Mouse (Mus musculus): ENCODE measurements at regions not wholly inside any gene's neighbourhood (a gene's known extent, or its start where the extent isn't known, plus 50 kb on each side); places are given as distances from the start of the nearest gene placed in this dataset.

DNA sequence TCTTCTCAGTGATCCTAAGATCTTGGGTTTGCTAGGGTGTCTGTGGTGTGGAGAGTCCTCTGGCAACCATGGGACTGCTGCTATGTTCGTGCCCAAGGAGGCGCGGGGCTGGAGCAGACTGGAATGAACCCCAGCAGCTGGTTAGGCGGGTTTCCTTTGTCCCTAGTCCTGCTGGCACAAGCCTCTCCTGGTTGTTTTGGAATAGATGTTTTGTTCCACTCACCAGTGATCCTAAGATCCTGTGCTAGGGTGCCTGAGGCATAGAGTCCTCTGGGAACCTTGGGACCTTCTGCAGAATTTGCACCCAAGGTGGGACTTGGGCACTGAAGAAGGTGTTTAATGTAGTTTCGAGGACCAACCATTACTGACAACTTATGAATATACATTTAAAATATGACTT, 1205.9 kb upstream of the Gm8797 start:
- H3K9me3 ChIP-seq: no peaks in the 10 kb centered on the region
- H3K4me3 ChIP-seq: no peak overlapping the region
- WGBS: 84% methylated on average over 5 of the region's 5 CpGs
- no peaks in the 10 kb centered on the region for H3K36me3 ChIP-seq
- no peak overlapping the region for H3K4me2 ChIP-seq (replicated peaks)
- no peak overlapping the region for H3K27ac ChIP-seq (replicated peaks)
- no peak overlapping the region for H3K9ac ChIP-seq (replicated peaks)
- H3K4me1 ChIP-seq: peaks cover 3% of the 10 kb centered on the region; the same call in 1 of the 2 replicates
- no peak for ATAC-seq (replicated peaks)
- H3K27me3 ChIP-seq: no peaks in the 10 kb centered on the region

DNA sequence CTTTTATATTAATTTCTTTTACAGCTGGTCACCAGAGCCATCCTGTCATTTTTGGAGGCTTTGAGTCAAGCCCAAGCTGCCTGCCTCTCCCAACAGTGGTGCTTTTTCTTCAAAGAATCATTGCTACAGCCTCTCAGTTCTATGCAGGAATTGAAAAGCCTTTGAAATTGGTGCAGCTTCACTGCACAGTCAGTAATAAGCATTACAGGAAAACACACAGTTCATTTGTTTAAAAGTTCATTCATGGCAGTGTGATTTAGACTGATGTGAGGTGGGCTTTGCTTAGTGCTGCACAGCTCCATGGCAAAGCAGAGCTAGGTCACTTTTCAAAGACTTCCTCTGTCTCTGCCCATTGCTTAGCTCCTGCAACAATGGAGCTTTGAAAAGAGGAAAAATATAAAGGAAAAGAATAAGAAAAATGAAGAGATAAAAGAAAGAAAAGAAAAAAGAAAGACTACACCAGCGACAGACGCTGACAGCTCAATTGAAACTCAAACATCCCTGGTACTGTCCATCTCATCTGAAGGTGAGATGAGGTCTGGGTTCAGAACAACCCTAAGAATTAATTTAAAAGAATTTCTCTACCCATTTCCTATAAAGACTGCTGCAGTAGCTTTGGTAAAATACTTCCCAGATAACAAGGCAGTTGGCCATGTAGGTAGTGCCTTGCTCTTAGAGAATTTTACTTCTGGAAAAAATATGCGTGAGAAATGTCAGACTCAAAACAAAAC, 1204.3 kb upstream of the Gm8797 start:
- no peaks in the 10 kb centered on the region for H3K27me3 ChIP-seq
- no peak overlapping the region for H3K4me2 ChIP-seq (replicated peaks)
- H3K9ac ChIP-seq (replicated peaks): no peak overlapping the region
- ATAC-seq (replicated peaks): peak; percentile 89
- WGBS: 18% methylated on average over 3 of the region's 3 CpGs
- H3K4me3 ChIP-seq: no peak overlapping the region
- peaks cover 3% of the 10 kb centered on the region; the same call in 1 of the 2 replicates for H3K4me1 ChIP-seq
- no peaks in the 10 kb centered on the region for H3K9me3 ChIP-seq
- H3K27ac ChIP-seq (replicated peaks): no peak overlapping the region
- H3K36me3 ChIP-seq: no peaks in the 10 kb centered on the region

- whole genome bisulfite sequencing: 46% methylated on average over 1 of the region's 1 CpGs
- H3K4me2 ChIP-seq (replicated peaks): no peak overlapping the region
- H3K9me3 ChIP-seq: no peaks in the 10 kb centered on the region
- H3K27me3 ChIP-seq: no peaks in the 10 kb centered on the region
- H3K27ac ChIP-seq (replicated peaks): no peak overlapping the region
- no peak overlapping the region for H3K9ac ChIP-seq (replicated peaks)
- no peaks in the 10 kb centered on the region for H3K36me3 ChIP-seq
- no peak for ATAC-seq (replicated peaks)
- no peak overlapping the region for H3K4me3 ChIP-seq
- H3K4me1 ChIP-seq: no peaks in the 10 kb centered on the region
These were observed 1189.9 kb upstream of the Gm8797 start for GRCm38 (mm10) chr3:4560664-4561063.

DNA sequence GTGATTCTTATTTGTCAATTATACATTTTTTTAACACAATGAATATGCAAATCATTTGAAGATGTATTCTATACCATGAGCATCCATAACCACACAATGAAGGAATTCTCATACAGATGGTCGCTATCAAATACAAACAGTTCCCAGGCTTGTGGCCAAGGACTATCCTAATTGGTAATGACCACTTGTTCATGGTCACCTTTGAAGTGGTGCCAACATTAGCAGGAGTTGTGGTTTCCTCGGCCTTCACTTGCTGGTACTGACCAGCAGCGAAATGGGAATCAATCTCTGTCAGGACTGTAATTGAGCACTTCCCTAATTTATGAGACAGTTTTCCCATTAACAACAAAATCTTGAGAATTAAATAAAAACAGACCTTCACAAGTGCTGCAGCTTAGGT, 1168.1 kb upstream of the Gm8797 start:
- no peak for ATAC-seq (replicated peaks)
- Histone ChIP-seq H3K4me1 (no peaks in the 10 kb centered on the region), H3K4me3 (no peak overlapping the region), H3K9ac (replicated peaks) (no peak overlapping the region), H3K4me2 (replicated peaks) (no peak overlapping the region), H3K36me3 (no peaks in the 10 kb centered on the region), H3K9me3 (no peaks in the 10 kb centered on the region), H3K27me3 (no peaks in the 10 kb centered on the region), H3K27ac (replicated peaks) (no peak overlapping the region)
- WGBS: 69% methylated on average over 3 of the region's 3 CpGs

DNA sequence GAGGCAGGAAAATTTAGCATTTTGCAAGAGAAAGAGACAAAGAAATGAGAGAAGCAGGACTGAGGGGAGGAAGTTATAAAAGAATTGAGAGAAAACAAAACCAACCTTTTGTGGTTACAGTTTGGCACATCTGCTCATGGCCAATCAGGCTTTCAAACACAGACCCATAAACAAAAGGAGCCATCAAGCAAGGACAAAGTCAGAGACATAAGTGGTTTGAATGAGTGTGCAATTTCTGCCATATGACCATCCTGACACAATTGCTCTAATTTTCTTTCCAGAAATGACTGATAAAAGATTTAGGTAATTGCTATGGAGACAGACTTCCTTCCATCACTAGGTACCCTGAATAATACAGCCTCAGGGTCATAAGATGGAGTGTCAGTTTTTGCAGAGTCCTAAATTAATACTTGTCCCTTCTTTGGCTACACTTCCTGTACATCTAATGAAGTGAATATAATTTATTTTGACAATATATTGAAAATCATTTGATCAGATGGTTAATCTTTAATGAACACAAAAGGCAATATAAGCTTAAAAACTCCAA, 1156.6 kb upstream of the Gm8797 start:
- Histone ChIP-seq H3K36me3 (no peaks in the 10 kb centered on the region), H3K27me3 (no peaks in the 10 kb centered on the region), H3K4me2 (replicated peaks) (no peak overlapping the region), H3K9me3 (no peaks in the 10 kb centered on the region), H3K4me3 (no peak overlapping the region), H3K27ac (replicated peaks) (no peak overlapping the region), H3K9ac (replicated peaks) (no peak overlapping the region), H3K4me1 (0 out of 2 replicates have a peak, but pooled peaks cover 3% of the 10 kb centered on the region)
- ATAC-seq (replicated peaks): peak; percentile 41; the same call in 1 of the 2 replicates

DNA sequence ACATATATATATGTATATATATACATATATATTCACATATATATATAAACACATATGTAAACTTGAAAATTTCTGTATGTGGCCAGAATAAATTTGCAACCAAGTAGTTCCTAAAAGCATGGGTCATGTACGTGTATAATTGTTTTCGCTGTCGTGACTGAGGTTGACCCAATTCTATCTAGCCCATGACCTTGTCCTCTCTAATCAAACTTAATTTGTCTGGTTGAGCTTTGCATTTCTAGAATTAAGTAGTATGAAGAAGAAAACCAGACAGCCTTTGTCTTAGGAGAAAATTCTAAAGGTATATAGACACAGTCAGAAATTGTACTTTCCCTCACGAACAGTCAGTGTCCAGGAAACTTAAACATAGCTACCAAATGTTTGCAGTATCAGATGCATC, 1156.1 kb upstream of the Gm8797 start:
- no peaks in the 10 kb centered on the region for H3K9me3 ChIP-seq
- no peak overlapping the region for H3K27ac ChIP-seq (replicated peaks)
- no peak overlapping the region for H3K4me2 ChIP-seq (replicated peaks)
- H3K4me3 ChIP-seq: no peak overlapping the region
- H3K9ac ChIP-seq (replicated peaks): no peak overlapping the region
- no peaks in the 10 kb centered on the region for H3K36me3 ChIP-seq
- no peak for ATAC-seq (replicated peaks)
- 78% methylated on average over 4 of the region's 4 CpGs for WGBS
- 0 out of 2 replicates have a peak, but pooled peaks cover 3% of the 10 kb centered on the region for H3K4me1 ChIP-seq
- no peaks in the 10 kb centered on the region for H3K27me3 ChIP-seq

All from forebrain, embryonic 15.5 days (tissue).